Mouse (Mus musculus) T-helper 1 cell (primary cell): Measurements from ENCODE around the gene Apol6.

Experiments used
- in situ Hi-C: fragments of 300-600 bp; cut with MboI, MseI; formaldehyde crosslinking; loops from one replicate; pipeline ENCODE4 v1.15.1; 2025; ENCODE audit warnings: high pct_unique_total_duplicates

The Apol6 gene

DNA sequence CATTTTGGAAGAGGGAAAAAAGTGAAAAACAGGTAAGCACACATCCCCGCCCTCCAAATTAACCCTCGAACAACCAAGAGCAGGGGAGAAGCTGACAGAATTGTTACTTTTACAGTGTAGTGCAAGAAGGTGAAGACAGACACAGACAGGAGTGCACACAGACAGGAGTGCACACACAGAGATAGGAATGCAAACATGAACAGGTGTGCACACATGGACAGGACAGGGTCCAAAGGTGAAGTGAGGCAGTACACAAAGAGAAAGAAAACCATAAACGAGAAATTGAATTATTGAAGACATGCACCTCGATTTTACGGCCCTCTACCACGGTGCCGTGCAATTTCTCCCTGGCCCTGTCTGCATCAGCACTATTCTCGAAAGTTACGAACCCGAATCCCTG lies 60.7 kb downstream of the Apol6 start:
- in situ Hi-C loops = no loop called here
